Mouse (Mus musculus) retina, adult 2 months (tissue): ENCODE data around the gene Rnf222.

ENCODE experiments used
- DNase-seq: peaks from one replicate; pipeline ENCODE4 v3.0.0-alpha.2; 2012; ENCODE audit warnings: low read depth, low spot score

The Rnf222 gene

GRCm38 (mm10) chr11:68888253-68888652 is at the start of gene Rnf222:
Gene Rnf222, plus strand, starts transcription at chr11:68888553.
- no peak for DNase-seq

GRCm38 (mm10) chr11:68839606-68840005 is 48.7 kb upstream of the Rnf222 start:
- no peak for DNase-seq

GRCm38 (mm10) chr11:68850862-68851261 is 37.5 kb upstream of the Rnf222 start:
- no peak for DNase-seq

GRCm38 (mm10) chr11:68851644-68852485 is 36.5 kb upstream of the Rnf222 start:
- DNase-seq, result no peak

- DNase-seq, result peak; percentile 29
These were observed 35.9 kb upstream of the Rnf222 start for GRCm38 (mm10) chr11:68852486-68852901.

GRCm38 (mm10) chr11:68852932-68853409 is 35.4 kb upstream of the Rnf222 start:
- peak; percentile 97 for DNase-seq

GRCm38 (mm10) chr11:68853611-68854401 is 34.5 kb upstream of the Rnf222 start:
- DNase-seq, result no peak

- DNase-seq, result no peak
These were observed 33.7 kb upstream of the Rnf222 start for GRCm38 (mm10) chr11:68854621-68855020.

- DNase-seq, result no peak
These were observed 31.0 kb upstream of the Rnf222 start for GRCm38 (mm10) chr11:68857329-68857728.

GRCm38 (mm10) chr11:68859943-68860593 is 28.3 kb upstream of the Rnf222 start:
- no peak for DNase-seq

- no peak for DNase-seq
These were observed 26.1 kb upstream of the Rnf222 start for GRCm38 (mm10) chr11:68862260-68862659.

- no peak for DNase-seq
These were observed 24.7 kb upstream of the Rnf222 start for GRCm38 (mm10) chr11:68863631-68864091.

- no peak for DNase-seq
These were observed 23.7 kb upstream of the Rnf222 start for GRCm38 (mm10) chr11:68864544-68865189.

- no peak for DNase-seq
These were observed 17.1 kb upstream of the Rnf222 start for GRCm38 (mm10) chr11:68871277-68871676.

GRCm38 (mm10) chr11:68871748-68872147 is 16.6 kb upstream of the Rnf222 start, which contains the start of gene Ndel1:
Gene Ndel1, minus strand, starts transcription at chr11:68871858.
- DNase-seq, result no peak

- peak; percentile 82 for DNase-seq
These were observed 13.5 kb upstream of the Rnf222 start for GRCm38 (mm10) chr11:68874841-68875240.

- no peak for DNase-seq
These were observed 9.5 kb upstream of the Rnf222 start for GRCm38 (mm10) chr11:68878811-68879210.

GRCm38 (mm10) chr11:68882107-68882506 is 6.2 kb upstream of the Rnf222 start:
- DNase-seq, result no peak

- no peak for DNase-seq
These were observed 4.5 kb upstream of the Rnf222 start for GRCm38 (mm10) chr11:68883843-68884242.

GRCm38 (mm10) chr11:68884368-68884767 is 4.0 kb upstream of the Rnf222 start:
- no peak for DNase-seq

- no peak for DNase-seq
These were observed 2.3 kb upstream of the Rnf222 start for GRCm38 (mm10) chr11:68886091-68886490.
